Mouse (Mus musculus) heart, postnatal 36 days (tissue): ENCODE measurements at regions not wholly inside any gene's neighbourhood (a gene's known extent, or its start where the extent isn't known, plus 50 kb on each side); places are given as distances from the start of the nearest gene placed in this dataset.
A peak's percentile ranks its signal among the peaks of the same experiment; 100 is the strongest.

Experiments
- DNase-seq, 2 experiments: peaks; one replicate each; pipeline ENCODE4 v3.0.0; 2021 to 2022
- intact Hi-C: fragments of 180-260 bp; cut with DNase I; formaldehyde crosslinking; loops from one replicate; pipeline ENCODE4 v1.15.1; 2025

- DNase-seq = peak; percentile 1 to 4
- intact Hi-C loops = loop anchor here (5.0 to 10.0 kb wide), 2 partner anchors 130 to 258 kb away; no protein-coding TSS in a partner anchor
These were observed 167.8 kb upstream of the Amot start for GRCm38 (mm10) chrX:145672776-145673175.

GRCm38 (mm10) chrX:145651647-145652046 is 146.7 kb upstream of the Amot start:
- intact Hi-C loops = no loop called here

GRCm38 (mm10) chrX:145619649-145620048 is 114.7 kb upstream of the Amot start:
- no peak for DNase-seq
- intact Hi-C loops = no loop called here

More at GRCm38 (mm10) chrX:145651647-145652046, 146.7 kb upstream of the Amot start:
- DNase-seq = no peak

- intact Hi-C loops = no loop called here
- no peak for DNase-seq
These were observed 97.1 kb upstream of the Amot start for GRCm38 (mm10) chrX:145602085-145602484.

GRCm38 (mm10) chrX:145590733-145591132 is 85.8 kb upstream of the Amot start:
- no peak for DNase-seq
- intact Hi-C loops = no loop called here

GRCm38 (mm10) chrX:145567528-145567927 is 62.5 kb upstream of the Amot start:
- intact Hi-C loops = no loop called here
- no peak for DNase-seq

- intact Hi-C loops = no loop called here
- no peak for DNase-seq
These were observed 62.1 kb upstream of the Amot start for GRCm38 (mm10) chrX:145567073-145567472.

- intact Hi-C loops = no loop called here
- DNase-seq = no peak
These were observed 53.9 kb upstream of the Amot start for GRCm38 (mm10) chrX:145558881-145559280.
